Mouse (Mus musculus): ENCODE data around the gene Idua. TPM values are rescaled to one million over a fixed set of nuclear protein-coding genes. Genes with fewer than 3 reads are reported as not detected.

The Idua gene
- 31.0 TPM for polyA plus RNA-seq (2017; shearing (Covaris generic))

GRCm38 (mm10) chr5:108659698-108660631 lies at the start of gene Idua:
TSS of gene Idua (plus strand) at chr5:108660331.

GRCm38 (mm10) chr5:108629634-108630483 lies 30.3 kb upstream of the Idua start, which contains the start of the genes Gak and Tmem175:
TSS of gene Gak (minus strand) at chr5:108629755.
TSS of gene Tmem175 (plus strand) at chr5:108629770.

GRCm38 (mm10) chr5:108668977-108669936 lies 9.1 kb downstream of the Idua start, which contains the start of gene Dgkq:
TSS of gene Dgkq (minus strand) at chr5:108669672.

GRCm38 (mm10) chr5:108675251-108675816 lies 15.2 kb downstream of the Idua start, which contains the start of gene Slc26a1:
TSS of gene Slc26a1 (minus strand) at chr5:108675569.

GRCm38 (mm10) chr5:108692271-108692670 lies 32.1 kb downstream of the Idua start, which contains the start of gene Fgfrl1:
TSS of gene Fgfrl1 (plus strand) at chr5:108692382.

Other genes starting within 250 kb of the Idua start
- 89.3 TPM for gene Atp5k, start 225.9 kb upstream of the Idua start, polyA plus RNA-seq (2017; shearing (Covaris generic))
- not detected for gene Mfsd7a, start 211.4 kb upstream of the Idua start, polyA plus RNA-seq (2017; shearing (Covaris generic))
- gene Pcgf3, start 199.1 kb upstream of the Idua start, polyA plus RNA-seq (2017; shearing (Covaris generic)), result 13.3 TPM
- not detected for gene Cplx1, start 110.3 kb upstream of the Idua start, polyA plus RNA-seq (2017; shearing (Covaris generic))
- 210 TPM for gene Gak, start 30.6 kb upstream of the Idua start, polyA plus RNA-seq (2017; shearing (Covaris generic))
- gene Tmem175, start 30.6 kb upstream of the Idua start, polyA plus RNA-seq (2017; shearing (Covaris generic)), result 22.5 TPM
- gene Dgkq, start 9.3 kb downstream of the Idua start, polyA plus RNA-seq (2017; shearing (Covaris generic)), result 24.7 TPM
- gene Slc26a1, start 15.2 kb downstream of the Idua start, polyA plus RNA-seq (2017; shearing (Covaris generic)), result 0.11 TPM
- gene Fgfrl1, start 32.1 kb downstream of the Idua start, polyA plus RNA-seq (2017; shearing (Covaris generic)), result 6.1 TPM
- not detected for gene Rnf212, start 114.7 kb downstream of the Idua start, polyA plus RNA-seq (2017; shearing (Covaris generic))
- not detected for gene Tmed11, start 135.0 kb downstream of the Idua start, polyA plus RNA-seq (2017; shearing (Covaris generic))
- gene Vmn2r8, start 148.5 kb downstream of the Idua start, polyA plus RNA-seq (2017; shearing (Covaris generic)), result not detected
- 0.05 TPM for gene Vmn2r9, start 192.3 kb downstream of the Idua start, polyA plus RNA-seq (2017; shearing (Covaris generic))

Data from naive thymus-derived CD4-positive, alpha-beta T cell, adult 5 months (primary cell).